Mouse (Mus musculus) intestine, postnatal 0 days (tissue): ENCODE data around the gene Pno1. TPM values are rescaled to one million over a fixed set of nuclear protein-coding genes. Genes with fewer than 3 reads are reported as not detected.
A peak's percentile ranks its signal among the peaks of the same experiment; 100 is the strongest.

ENCODE experiments used
- ATAC-seq: fragments of 200-750 bp; cut with Nextera tagmentation; 2 replicates; pipeline ENCODE4 v1.8.0; 2017; ENCODE audit warnings: mild to moderate bottlenecking, moderate TSS enrichment, moderate library complexity
- H3K27ac ChIP-seq: fragments of 300-500 bp; sonication (generic); 2 replicates; pipeline ENCODE4 v1.5.1; 2014; ENCODE audit warnings: mild to moderate bottlenecking, low read depth, low read length, moderate library complexity
- H3K27me3 ChIP-seq: fragments of 300-500 bp; sonication (generic); replicated peaks from 2 replicates; pipeline ENCODE4 v1.6.1; 2014; ENCODE audit warnings: low read length, mixed read lengths; ENCODE audit not compliant: control insufficient read depth, insufficient read depth
- H3K36me3 ChIP-seq: fragments of 300-500 bp; sonication (generic); 2 replicates; pipeline ENCODE4 v1.6.1; 2014; ENCODE audit warnings: mild to moderate bottlenecking, moderate library complexity; ENCODE audit not compliant: control insufficient read depth, insufficient read depth
- H3K4me1 ChIP-seq: fragments of 300-500 bp; sonication (generic); replicated peaks from 2 replicates; pipeline ENCODE4 v1.6.1; 2014; ENCODE audit warnings: antibody characterized with exemption, low read length, mixed read lengths; ENCODE audit not compliant: control insufficient read depth, insufficient read depth
- H3K4me2 ChIP-seq: fragments of 300-500 bp; sonication (generic); replicated peaks from 2 replicates; pipeline ENCODE4 v1.6.1; 2014; ENCODE audit warnings: low read depth, mild to moderate bottlenecking, moderate library complexity
- H3K4me3 ChIP-seq: fragments of 300-500 bp; sonication (generic); 2 replicates; pipeline ENCODE4 v1.5.1; 2014; ENCODE audit warnings: low read depth, low read length
- H3K9ac ChIP-seq: fragments of 300-500 bp; sonication (generic); 2 replicates; pipeline ENCODE4 v1.6.1; 2014; ENCODE audit warnings: mild to moderate bottlenecking, low read depth, low read length
- H3K9me3 ChIP-seq: fragments of 300-500 bp; sonication (generic); 2 replicates; pipeline ENCODE4 v1.6.1; 2016; ENCODE audit warnings: mixed run types; ENCODE audit not compliant: control insufficient read depth
- CTCF ChIP-seq: sonication (generic); IDR thresholded peaks from 2 replicates; pipeline ENCODE4 v1.5.1; 2016; ENCODE audit warnings: low read depth, mild to moderate bottlenecking, control low read depth, antibody characterized with exemption, moderate library complexity
- WGBS: fragments of 180-500 bp; shearing (Covaris S2); extraction: QIAGEN DNeasy Blood & Tissue Kit; methylation state at CpG from one replicate; pipeline ENCODE4 v1.1.7; 2014; 5-methylcytosine and 5-hydroxymethylcytosine counted together
- polyA plus RNA-seq: library from polyadenylated mRNA; unstranded; fragments of >200 nt; fragmentation: Nextera tagmentation; extraction: Ambion mirVana; gene quantifications from 2 replicates; pipeline ENCODE4 v1.2.1, GENCODE M21; 2015

Gene Pno1
- polyA plus RNA-seq, 1 experiment from 2014 or later, result 54.1 TPM

DNA sequence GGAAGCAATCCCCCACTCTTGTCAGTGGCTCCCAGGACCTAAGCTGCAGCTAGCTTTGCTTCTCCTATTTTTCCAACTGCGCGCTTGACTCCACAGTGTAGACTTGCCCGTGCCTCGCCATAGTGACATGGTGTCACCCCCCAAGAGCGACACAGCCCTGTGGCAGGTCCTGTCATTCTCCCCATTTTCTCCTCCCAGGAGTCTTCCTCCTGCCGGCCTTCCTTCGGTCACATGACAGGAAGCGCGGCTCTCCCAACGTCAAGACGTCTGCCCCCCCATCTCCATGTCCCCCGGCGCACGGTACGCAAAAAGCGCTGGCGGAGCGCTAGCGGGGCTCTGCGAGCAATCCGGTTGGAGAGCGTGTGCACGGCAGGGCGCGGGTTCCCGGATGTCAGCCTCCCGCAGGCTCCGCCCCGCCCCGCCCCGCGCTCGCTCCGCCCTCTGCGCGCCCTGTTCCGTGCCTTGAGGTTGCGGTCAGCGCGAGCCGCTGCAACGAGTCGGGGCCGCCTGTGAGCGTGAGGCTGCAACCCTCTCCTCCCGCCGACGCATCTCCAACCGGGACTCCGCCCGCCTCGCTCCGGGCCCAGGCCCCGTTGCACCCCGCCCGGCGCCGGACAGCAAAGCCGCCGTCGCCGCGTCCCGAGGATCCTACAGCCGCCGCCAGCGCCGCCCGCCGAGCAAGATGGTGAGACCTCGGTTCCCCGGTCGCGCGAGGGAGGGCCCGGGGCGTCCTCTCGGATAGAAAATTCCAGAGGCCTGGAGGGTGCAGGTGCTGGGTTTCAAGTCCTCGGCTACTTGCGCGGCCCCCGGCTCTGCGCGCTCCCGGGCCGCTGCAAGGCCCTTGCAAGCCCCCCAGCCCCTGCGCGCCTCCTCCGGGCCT, 52.3 kb downstream of the Pno1 start, which contains the start of gene Ppp3r1:
Gene Ppp3r1, plus strand, starts transcription at position 406 of the 880 bp plus-strand sequence.
- peak within 1 kb of the TSS; percentile 99 for H3K9ac ChIP-seq
- peak; percentile 98 for ATAC-seq
- under 1% methylated on average over 79 of the region's 89 CpGs for whole genome bisulfite sequencing

More for the DNA sequence above, 52.3 kb downstream of the Pno1 start, which contains the start of gene Ppp3r1:
- H3K4me1 ChIP-seq, result 0 out of 2 replicates have a peak, but pooled peaks cover 5% of the 10 kb centered on the region
- H3K4me2 ChIP-seq, result peak within 1 kb of the TSS; percentile 77
- no peaks in the 10 kb centered on the region for H3K9me3 ChIP-seq
- no peak; the same call in 1 of the 2 replicates for TF ChIP-seq CTCF
- H3K4me3 ChIP-seq, result peak within 1 kb of the TSS; percentile 99
- peak within 1 kb of the TSS; percentile 97 for H3K27ac ChIP-seq
- no peaks in the 10 kb centered on the region for H3K36me3 ChIP-seq
- H3K27me3 ChIP-seq, result no peaks in the 10 kb centered on the region

Other genes with a start within 250 kb of the Pno1 start
- 12.2 and 12.4 TPM in 2 replicates for gene Cnrip1, start 160.0 kb downstream of the Pno1 start, polyA plus RNA-seq
- 1.3 and 1.4 TPM in 2 replicates for gene Plek, start 159.2 kb downstream of the Pno1 start, polyA plus RNA-seq
- gene Ppp3r1, start 52.3 kb downstream of the Pno1 start, polyA plus RNA-seq, result 78.6 and 87.0 TPM in 2 replicates
- gene Wdr92, start 29.5 kb downstream of the Pno1 start, polyA plus RNA-seq, result 10.9 and 11.7 TPM in 2 replicates
- gene C1d, start 46.0 kb upstream of the Pno1 start, polyA plus RNA-seq, result 101 and 106 TPM in 2 replicates